Mouse (Mus musculus): Measurements from ENCODE around the gene Kcnc2.

- no peak for TF ChIP-seq CHD2 (IDR thresholded peaks at IDR 0.05; ENCODE audit: low read depth, low read length)
- TF ChIP-seq ZNF384 (IDR thresholded peaks at IDR 0.05; ENCODE audit: low read depth, low read length) = no peak
- no peak for TF ChIP-seq MAFK (IDR thresholded peaks at IDR 0.05; ENCODE audit: insufficient read depth, low read depth, low read length)
- no peak for TF ChIP-seq ZC3H11A (IDR thresholded peaks at IDR 0.05; ENCODE audit: borderline replicate concordance, low read depth, low read length)
- TF ChIP-seq HCFC1 (IDR thresholded peaks at IDR 0.05; ENCODE audit: borderline replicate concordance, insufficient read depth, low read length) = no peak
Observed at GRCm38 (mm10) chr10:112357669-112358362, 86.9 kb downstream of the Kcnc2 start.
